Mouse (Mus musculus) intestine, embryonic 14.5 days (tissue): Measurements from ENCODE around the gene Gm6502. TPM values are rescaled to one million over a fixed set of nuclear protein-coding genes. Genes with fewer than 3 reads are reported as not detected.
"Not testable (repeated sequence)": the region's sequence is repeated elsewhere in the genome, so short reads cannot be mapped to it uniquely, and the experiment has no call there.

Source experiments
- ATAC-seq: fragments of 200-750 bp; cut with Nextera tagmentation; replicated peaks from 2 replicates; pipeline ENCODE4 v1.8.0; 2017; ENCODE audit warnings: low read depth, moderate number of reproducible peaks, moderate TSS enrichment, moderate library complexity; ENCODE audit not compliant: low FRiP score, low TSS enrichment
- DNase-seq: peaks from one replicate; pipeline ENCODE4 v3.0.0-alpha.2; 2018; ENCODE audit warnings: low spot score
- H3K27ac ChIP-seq: fragments of 300-500 bp; sonication (generic); 2 replicates; pipeline ENCODE4 v1.5.1; 2014; ENCODE audit warnings: low read depth, mild to moderate bottlenecking, control low read depth
- H3K27me3 ChIP-seq: fragments of 300-500 bp; sonication (generic); replicated peaks from 2 replicates; pipeline ENCODE4 v1.6.1; 2014; ENCODE audit warnings: low read length, control low read depth; ENCODE audit not compliant: control insufficient read depth, insufficient read depth
- H3K36me3 ChIP-seq: fragments of 300-500 bp; sonication (generic); 2 replicates; pipeline ENCODE4 v1.6.1; 2014; ENCODE audit warnings: low read length, control low read depth; ENCODE audit not compliant: control insufficient read depth, insufficient read depth
- H3K4me1 ChIP-seq: fragments of 300-500 bp; sonication (generic); replicated peaks from 2 replicates; pipeline ENCODE4 v1.6.1; 2014; ENCODE audit warnings: low read length, control low read depth, mixed read lengths; ENCODE audit not compliant: control insufficient read depth, insufficient read depth
- H3K4me2 ChIP-seq: fragments of 300-500 bp; sonication (generic); 2 replicates; pipeline ENCODE4 v1.6.1; 2014; ENCODE audit warnings: low read length
- H3K4me3 ChIP-seq: fragments of 300-500 bp; sonication (generic); 2 replicates; pipeline ENCODE4 v1.5.1; 2014; ENCODE audit warnings: low read depth, low read length, control low read depth, mixed read lengths
- H3K9ac ChIP-seq: fragments of 300-500 bp; sonication (generic); 2 replicates; pipeline ENCODE4 v1.6.1; 2014; ENCODE audit warnings: mild to moderate bottlenecking, low read length
- H3K9me3 ChIP-seq: fragments of 300-500 bp; sonication (generic); 2 replicates; pipeline ENCODE4 v1.6.1; 2016; ENCODE audit warnings: low read length, control low read depth; ENCODE audit not compliant: control insufficient read depth
- WGBS: fragments of 180-500 bp; shearing (Covaris S2); extraction: QIAGEN DNeasy Blood & Tissue Kit; methylation state at CpG from one replicate; pipeline ENCODE4 v1.1.7; 2014; 5-methylcytosine and 5-hydroxymethylcytosine counted together
- polyA plus RNA-seq: library from polyadenylated mRNA; unstranded; fragments of >200 nt; fragmentation: Nextera tagmentation; extraction: Ambion mirVana; gene quantifications from 2 replicates; pipeline ENCODE4 v1.2.1, GENCODE M21; 2014

Gene Gm6502
- not detected in 2 replicates for polyA plus RNA-seq

GRCm38 (mm10) chr5:94314135-94314534 lies at the start of gene Gm6502:
Gene Gm6502 (plus strand): TSS chr5:94314435.
- not testable (repeated sequence) for H3K27ac ChIP-seq, H3K4me2 ChIP-seq, H3K9ac ChIP-seq, H3K4me1 ChIP-seq, H3K4me3 ChIP-seq, H3K9me3 ChIP-seq, H3K27me3 ChIP-seq, ATAC-seq, DNase-seq, H3K36me3 ChIP-seq
- WGBS = no CpG with 5 or more reads among the region's 2 CpGs

GRCm38 (mm10) chr5:94306696-94307095 lies 7.5 kb upstream of the Gm6502 start, which contains the start of gene A430089I19Rik:
Gene A430089I19Rik (minus strand): TSS chr5:94306796.
- H3K4me3 ChIP-seq, H3K9me3 ChIP-seq, DNase-seq, ATAC-seq, H3K27ac ChIP-seq, H3K4me2 ChIP-seq, H3K36me3 ChIP-seq, H3K4me1 ChIP-seq, H3K27me3 ChIP-seq, H3K9ac ChIP-seq: not testable (repeated sequence)
- WGBS = 94% methylated on average over 1 of the region's 1 CpGs

GRCm38 (mm10) chr5:94339449-94339848 lies 25.2 kb downstream of the Gm6502 start, which contains the start of gene AA792892:
Gene AA792892 (plus strand): TSS chr5:94339749.
- not testable (repeated sequence) for H3K27me3 ChIP-seq, H3K36me3 ChIP-seq, H3K9ac ChIP-seq, ATAC-seq, H3K4me1 ChIP-seq, H3K4me2 ChIP-seq, H3K27ac ChIP-seq, H3K9me3 ChIP-seq, DNase-seq, H3K4me3 ChIP-seq
- WGBS = no CpG with 5 or more reads among the region's 2 CpGs

Other genes with a start within 250 kb of the Gm6502 start
- not detected in 2 replicates for gene BC061212, start 243.9 kb upstream of the Gm6502 start, polyA plus RNA-seq
- not detected in 2 replicates for gene Gm6351, start 238.1 kb upstream of the Gm6502 start, polyA plus RNA-seq
- not detected in 2 replicates for gene Gm3106, start 96.4 kb upstream of the Gm6502 start, polyA plus RNA-seq
- not detected in 2 replicates for gene A430089I19Rik, start 7.6 kb upstream of the Gm6502 start, polyA plus RNA-seq
- not detected in 2 replicates for gene AA792892, start 25.3 kb downstream of the Gm6502 start, polyA plus RNA-seq
- gene Gm7682, start 131.3 kb downstream of the Gm6502 start, polyA plus RNA-seq = not detected in 2 replicates
- not detected in 2 replicates for gene Gm3139, start 211.9 kb downstream of the Gm6502 start, polyA plus RNA-seq